Mouse (Mus musculus): ENCODE results near the gene Ctdsp1. TPM values are rescaled to one million over a fixed set of nuclear protein-coding genes. Genes with fewer than 3 reads are reported as not detected.

Ctdsp1 gene
- polyA plus RNA-seq, 1 experiment from 2014 or later, result 45.2 TPM

- peak overlapping the region; percentile 51 for H3K4me3 ChIP-seq (ENCODE audit: low read depth, low read length)
- no peak for ATAC-seq (ENCODE audit: low FRiP score, low TSS enrichment)
- peaks cover 3% of the 10 kb centered on the region; the same call in 1 of the 2 replicates for H3K4me1 ChIP-seq (replicated peaks; ENCODE audit: control insufficient read depth, insufficient read depth)
- no peaks in the 10 kb centered on the region for H3K36me3 ChIP-seq (ENCODE audit: control insufficient read depth, insufficient read depth, low read length)
- H3K4me2 ChIP-seq (replicated peaks; ENCODE audit: low read depth), result peak overlapping the region; percentile 66
- no peaks in the 10 kb centered on the region for H3K9me3 ChIP-seq (ENCODE audit: control insufficient read depth, low read length)
- H3K27me3 ChIP-seq (ENCODE audit: control insufficient read depth, insufficient read depth, low read length), result no peaks in the 10 kb centered on the region
- WGBS, result 44% methylated on average over 7 of the region's 10 CpGs
- no peak for TF ChIP-seq EP300 (optimal IDR thresholded peaks at IDR 0.05)
- no peak for TF ChIP-seq CTCF (IDR thresholded peaks at IDR 0.05; ENCODE audit: low read depth)
- DNase-seq (ENCODE audit: low spot score), result no peak
- peak overlapping the region; percentile 76 for H3K9ac ChIP-seq (ENCODE audit: low read length)
- H3K27ac ChIP-seq (replicated peaks), result peak overlapping the region; percentile 99
Measured at GRCm38 (mm10) chr1:74386363-74386713, 5.0 kb upstream of the Ctdsp1 start.

DNA sequence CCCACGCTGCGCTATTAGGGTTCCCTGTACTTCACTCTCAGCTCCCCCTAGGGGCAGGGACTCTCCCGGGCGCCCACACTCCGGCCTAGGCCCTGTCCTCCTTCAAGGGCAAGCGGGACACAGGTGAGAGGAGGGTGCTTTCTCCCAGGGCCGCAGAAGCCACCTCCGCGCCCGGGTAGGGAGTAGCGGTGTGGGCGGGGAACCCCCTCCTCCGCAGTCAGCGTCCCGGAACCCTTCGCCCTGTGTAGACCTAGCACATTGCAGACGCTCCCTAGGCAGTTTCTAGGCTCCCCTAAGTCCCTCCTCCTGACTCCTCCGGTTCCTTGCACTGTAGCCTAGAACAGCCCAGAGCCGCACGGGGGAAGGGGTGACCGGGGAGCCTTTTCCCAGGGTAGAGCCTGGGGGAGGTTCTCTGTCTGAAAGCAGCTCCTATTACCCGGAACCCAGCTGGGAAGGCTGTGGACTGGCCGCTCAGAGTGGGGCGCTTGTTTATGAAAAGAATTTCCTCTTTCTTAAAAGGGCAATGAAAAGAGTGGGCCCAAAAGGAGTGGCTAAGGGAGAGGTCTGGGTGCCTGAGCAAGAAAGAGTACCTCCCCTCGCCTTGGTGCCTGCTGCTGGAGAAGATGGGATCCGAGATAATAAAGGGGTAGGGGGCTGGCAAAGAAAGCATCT, 4.5 kb upstream of the Ctdsp1 start:
- H3K4me3 ChIP-seq (ENCODE audit: low read depth, low read length), result peak overlapping the region; percentile 51
- H3K4me2 ChIP-seq (replicated peaks; ENCODE audit: low read depth), result peak overlapping the region; percentile 66
- peak; percentile 71 for TF ChIP-seq CTCF (IDR thresholded peaks at IDR 0.05; ENCODE audit: low read depth)
- TF ChIP-seq EP300 (optimal IDR thresholded peaks at IDR 0.05), result peak; percentile 81
- no peaks in the 10 kb centered on the region for H3K27me3 ChIP-seq (ENCODE audit: control insufficient read depth, insufficient read depth, low read length)
- DNase-seq (ENCODE audit: low spot score) (peak; percentile 97), ATAC-seq (ENCODE audit: low FRiP score, low TSS enrichment) (peak; percentile 90)
- H3K27ac ChIP-seq (replicated peaks), result peak overlapping the region; percentile 99
- H3K9me3 ChIP-seq (ENCODE audit: control insufficient read depth, low read length), result no peaks in the 10 kb centered on the region
- WGBS, result 0% methylated on average over 26 of the region's 26 CpGs
- peak overlapping the region; percentile 76 for H3K9ac ChIP-seq (ENCODE audit: low read length)
- H3K36me3 ChIP-seq (ENCODE audit: control insufficient read depth, insufficient read depth, low read length), result no peaks in the 10 kb centered on the region
- H3K4me1 ChIP-seq (replicated peaks; ENCODE audit: control insufficient read depth, insufficient read depth), result peaks cover 3% of the 10 kb centered on the region; the same call in 1 of the 2 replicates

- Histone ChIP-seq H3K27me3 (ENCODE audit: control insufficient read depth, insufficient read depth, low read length) (no peaks in the 10 kb centered on the region), H3K4me2 (replicated peaks; ENCODE audit: low read depth) (peak overlapping the region; percentile 66), H3K9me3 (ENCODE audit: control insufficient read depth, low read length) (no peaks in the 10 kb centered on the region), H3K4me1 (replicated peaks; ENCODE audit: control insufficient read depth, insufficient read depth) (peaks cover 3% of the 10 kb centered on the region), H3K36me3 (ENCODE audit: control insufficient read depth, insufficient read depth, low read length) (no peaks in the 10 kb centered on the region), H3K4me3 (ENCODE audit: low read depth, low read length) (peak overlapping the region; percentile 51), H3K27ac (replicated peaks) (peak overlapping the region; percentile 99), H3K9ac (ENCODE audit: low read length) (no peak overlapping the region)
- TF ChIP-seq CTCF (IDR thresholded peaks at IDR 0.05; ENCODE audit: low read depth) (no peak), EP300 (optimal IDR thresholded peaks at IDR 0.05) (no peak)
- ATAC-seq (ENCODE audit: low FRiP score, low TSS enrichment) (no peak), DNase-seq (ENCODE audit: low spot score) (no peak)
- WGBS, result 44% methylated on average over 15 of the region's 15 CpGs
Measured at GRCm38 (mm10) chr1:74387386-74387988, 3.8 kb upstream of the Ctdsp1 start.

GRCm38 (mm10) chr1:74388398-74388920, 2.9 kb upstream of the Ctdsp1 start:
- no peak for TF ChIP-seq CTCF (IDR thresholded peaks at IDR 0.05; ENCODE audit: low read depth)
- no peak for TF ChIP-seq EP300 (optimal IDR thresholded peaks at IDR 0.05)
- Histone ChIP-seq H3K9ac (ENCODE audit: low read length) (no peak overlapping the region), H3K4me2 (replicated peaks; ENCODE audit: low read depth) (no peak overlapping the region), H3K27ac (replicated peaks) (no peak overlapping the region), H3K36me3 (ENCODE audit: control insufficient read depth, insufficient read depth, low read length) (no peaks in the 10 kb centered on the region), H3K27me3 (ENCODE audit: control insufficient read depth, insufficient read depth, low read length) (no peaks in the 10 kb centered on the region), H3K4me3 (ENCODE audit: low read depth, low read length) (no peak overlapping the region), H3K9me3 (ENCODE audit: control insufficient read depth, low read length) (no peaks in the 10 kb centered on the region), H3K4me1 (replicated peaks; ENCODE audit: control insufficient read depth, insufficient read depth) (peaks cover 3% of the 10 kb centered on the region)
- DNase-seq (ENCODE audit: low spot score) (no peak), ATAC-seq (ENCODE audit: low FRiP score, low TSS enrichment) (no peak)
- WGBS, result 83% methylated on average over 7 of the region's 7 CpGs

DNA sequence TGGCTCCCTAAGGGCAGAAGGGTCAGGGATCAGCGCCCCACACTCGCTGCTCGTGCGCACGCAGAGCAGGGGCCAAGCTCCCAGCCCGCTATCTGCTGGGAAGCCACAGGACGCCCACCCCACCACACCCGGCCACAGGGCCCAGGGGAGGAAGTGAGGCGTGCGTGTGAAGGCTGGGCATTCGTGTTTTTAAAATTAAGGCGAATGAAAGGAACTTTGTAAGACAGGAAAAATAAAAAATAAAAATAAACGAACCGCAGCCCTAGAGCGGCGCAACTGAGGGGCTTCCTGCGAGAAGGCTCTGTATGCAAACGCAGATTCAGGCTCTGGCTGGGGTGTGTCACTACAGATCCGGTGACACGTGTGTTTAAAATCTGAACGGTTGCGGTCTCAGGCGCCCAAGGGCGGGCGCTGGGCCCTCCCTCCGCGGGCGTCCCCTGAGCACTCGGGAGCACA, 1.4 kb upstream of the Ctdsp1 start:
- ATAC-seq (ENCODE audit: low FRiP score, low TSS enrichment), result no peak
- WGBS, result 7% methylated on average over 29 of the region's 29 CpGs

More for the DNA sequence above, 1.4 kb upstream of the Ctdsp1 start:
- peaks cover 9% of the 10 kb centered on the region for H3K36me3 ChIP-seq (ENCODE audit: control insufficient read depth, insufficient read depth, low read length)
- H3K4me3 ChIP-seq (ENCODE audit: low read depth, low read length), result peak overlapping the region; percentile 91; the same call in 1 of the 2 replicates
- peaks cover 3% of the 10 kb centered on the region for H3K4me1 ChIP-seq (replicated peaks; ENCODE audit: control insufficient read depth, insufficient read depth)
- H3K27me3 ChIP-seq (ENCODE audit: control insufficient read depth, insufficient read depth, low read length), result no peaks in the 10 kb centered on the region
- peak overlapping the region; percentile 54 for H3K9ac ChIP-seq (ENCODE audit: low read length)
- no peaks in the 10 kb centered on the region for H3K9me3 ChIP-seq (ENCODE audit: control insufficient read depth, low read length)
- H3K27ac ChIP-seq (replicated peaks), result peak overlapping the region; percentile 100
- no peak for DNase-seq (ENCODE audit: low spot score)
- peak overlapping the region; percentile 96 for H3K4me2 ChIP-seq (replicated peaks; ENCODE audit: low read depth)
- TF ChIP-seq CTCF (IDR thresholded peaks at IDR 0.05; ENCODE audit: low read depth) (no peak), EP300 (optimal IDR thresholded peaks at IDR 0.05) (no peak)

Data from stomach, postnatal 0 days (tissue).